Mouse (Mus musculus) frontal cortex, adult 2 months (tissue): ENCODE data around the gene Rbl1. TPM values are rescaled to one million over a fixed set of nuclear protein-coding genes. Genes with fewer than 3 reads are reported as not detected.
"Not testable (repeated sequence)": the region's sequence is repeated elsewhere in the genome, so short reads cannot be mapped to it uniquely, and the experiment has no call there.

Experiments used
- DNase-seq, 2 experiments: peaks; one replicate each; pipeline ENCODE4 v3.0.0; 2022; ENCODE audit warnings: low spot score in 1 of 2; ENCODE audit errors: extremely low spot score in 1 of 2
- polyA plus RNA-seq: library from polyadenylated mRNA; depleted of rRNA; stranded (reverse); fragments of >200 nt; gene quantifications from 2 replicates; pipeline ENCODE4 v1.2.3, GENCODE M21; 2012; rRNA removed

Gene Rbl1
- polyA plus RNA-seq = 2.2 TPM in 2 replicates

DNA sequence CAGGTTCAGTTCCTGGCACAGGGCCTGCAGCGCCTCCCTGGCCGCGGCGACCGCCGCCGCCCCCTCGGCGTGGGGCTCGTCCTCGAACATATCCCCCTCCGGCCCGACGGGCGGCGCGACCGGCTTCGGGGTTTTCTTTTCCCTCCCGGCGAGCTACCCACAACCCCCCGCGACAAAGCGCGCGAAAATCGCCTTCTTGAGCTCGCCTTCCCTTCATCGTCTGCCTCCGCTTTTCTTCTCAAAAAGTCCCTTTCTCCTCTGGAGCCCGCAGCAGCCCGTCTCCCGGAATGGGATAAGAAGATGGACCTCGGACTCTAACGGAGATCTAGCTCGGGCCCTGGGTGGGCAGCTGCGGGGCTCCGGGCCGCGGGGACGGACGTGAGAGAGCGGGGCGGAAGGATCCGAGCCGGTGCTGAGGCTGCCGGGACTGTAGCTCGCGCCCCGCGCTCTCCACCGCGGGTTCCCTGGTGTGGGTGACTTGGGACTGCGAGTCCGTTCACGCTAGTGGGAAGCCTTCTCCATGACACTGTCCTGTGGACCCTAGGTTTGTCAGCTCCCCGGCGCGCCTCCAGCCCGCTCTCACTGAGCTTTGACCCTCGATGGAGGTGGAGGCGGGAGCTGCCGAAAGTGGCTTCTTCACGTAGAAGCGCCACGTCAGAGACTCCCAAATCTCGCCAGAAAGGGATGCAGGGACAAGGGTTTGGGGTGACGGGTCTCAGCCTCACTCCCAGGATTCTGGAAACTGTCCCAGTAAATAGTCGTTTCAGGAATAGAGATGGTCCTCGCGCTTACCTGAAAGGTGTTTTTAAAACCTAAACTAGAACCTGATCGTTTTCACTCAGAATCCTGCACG lies at the start of gene Rbl1:
Gene Rbl1, minus strand, starts transcription at position 169 of the 853 bp plus-strand sequence.
- peak; percentile 64 to 91 for DNase-seq

DNA sequence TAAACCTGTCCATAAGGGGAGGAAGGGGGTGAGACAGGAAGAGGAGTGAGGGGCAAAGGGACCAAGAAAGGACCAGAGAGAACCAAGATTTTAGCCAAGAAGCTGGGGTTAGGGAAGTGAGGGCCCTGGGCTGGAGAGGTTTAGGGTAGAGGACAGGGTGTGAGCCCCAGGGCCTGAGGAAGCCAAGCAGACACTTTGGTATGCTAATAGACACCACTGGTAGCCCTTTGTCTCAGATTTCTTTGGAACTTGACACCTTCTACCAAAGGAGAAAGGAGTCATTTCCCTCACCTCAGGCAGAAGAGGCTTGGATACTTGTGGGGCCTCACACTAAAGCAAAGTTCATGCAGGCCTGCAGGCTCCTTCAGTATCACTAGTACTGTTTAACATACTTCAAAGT lies 43.8 kb upstream of the Rbl1 start:
- no peak for DNase-seq

DNA sequence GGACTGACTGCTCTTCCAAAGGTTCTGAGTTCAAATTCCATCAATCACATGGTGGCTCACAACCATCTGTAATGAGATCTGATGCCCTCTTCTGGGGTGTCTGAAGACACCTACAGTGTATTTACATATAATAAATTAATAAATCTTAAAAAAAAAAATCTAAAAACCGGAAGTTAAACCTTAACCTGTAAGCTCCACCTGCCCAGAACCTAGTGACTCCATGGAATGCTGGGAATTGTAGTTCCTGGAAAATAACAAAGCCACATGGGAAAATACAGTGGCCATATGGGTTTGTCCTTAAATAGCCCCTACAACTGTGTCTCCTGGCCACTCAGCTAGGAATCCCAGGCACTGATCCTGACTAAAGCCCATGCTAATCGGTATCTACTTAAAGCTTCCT lies 41.3 kb upstream of the Rbl1 start:
- no peak for DNase-seq

DNA sequence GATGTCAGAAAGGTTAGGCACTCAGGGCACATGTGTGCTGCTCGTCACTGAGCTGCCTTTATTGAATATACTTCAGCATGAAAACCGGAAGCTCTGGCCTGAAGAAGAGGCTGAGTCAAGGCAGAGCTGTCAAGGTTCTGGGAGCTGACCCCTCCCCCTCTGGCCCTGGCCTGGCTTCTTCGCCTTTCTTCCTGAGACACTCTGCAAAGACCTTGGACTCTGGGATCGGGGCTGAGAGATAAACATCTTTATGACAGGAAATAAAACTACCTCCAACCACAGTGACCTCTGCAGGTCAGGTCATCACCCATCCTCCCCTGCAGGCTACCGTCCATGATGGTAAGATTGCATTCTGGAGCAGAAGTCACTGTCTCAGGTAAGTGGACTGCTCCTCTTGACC lies 40.7 kb upstream of the Rbl1 start:
- DNase-seq = no peak

DNA sequence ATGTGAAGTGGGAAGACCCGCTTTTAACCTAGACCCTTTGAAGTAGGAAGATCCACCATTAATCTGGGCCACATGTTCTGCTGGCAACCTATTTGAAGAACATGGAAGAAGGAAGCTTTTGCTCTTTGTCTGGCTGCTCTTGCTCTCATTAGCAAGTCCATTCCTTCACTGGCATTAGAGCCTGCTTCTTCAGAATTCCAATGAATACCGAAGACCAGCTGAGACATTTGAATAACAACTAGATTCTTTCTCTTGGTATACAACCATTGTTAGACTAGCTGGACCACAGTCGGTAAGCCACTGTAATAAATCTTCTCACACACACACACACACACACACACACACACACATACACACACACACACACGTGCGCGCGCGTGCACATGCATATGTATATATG lies 31.6 kb upstream of the Rbl1 start:
- no peak for DNase-seq

DNA sequence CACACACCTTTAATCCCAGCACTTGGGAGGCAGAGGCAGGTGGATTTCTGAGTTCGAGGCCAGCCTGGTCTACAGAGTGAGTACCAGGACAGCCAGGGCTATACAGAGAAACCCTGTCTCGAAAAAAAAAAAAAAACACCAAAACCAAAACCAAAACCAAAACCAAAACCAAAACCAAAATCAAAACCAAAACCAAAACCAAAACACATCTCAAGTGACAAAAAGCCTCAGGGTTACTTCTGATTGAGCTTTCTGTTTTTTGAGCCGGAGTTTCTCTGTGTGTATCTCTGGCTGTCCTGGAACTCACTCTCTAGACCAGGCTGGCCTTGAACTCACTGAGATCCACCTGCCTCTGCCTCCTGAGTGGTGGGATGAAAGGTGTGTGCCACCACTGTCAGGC lies 17.6 kb upstream of the Rbl1 start:
- not testable (repeated sequence) for DNase-seq

DNA sequence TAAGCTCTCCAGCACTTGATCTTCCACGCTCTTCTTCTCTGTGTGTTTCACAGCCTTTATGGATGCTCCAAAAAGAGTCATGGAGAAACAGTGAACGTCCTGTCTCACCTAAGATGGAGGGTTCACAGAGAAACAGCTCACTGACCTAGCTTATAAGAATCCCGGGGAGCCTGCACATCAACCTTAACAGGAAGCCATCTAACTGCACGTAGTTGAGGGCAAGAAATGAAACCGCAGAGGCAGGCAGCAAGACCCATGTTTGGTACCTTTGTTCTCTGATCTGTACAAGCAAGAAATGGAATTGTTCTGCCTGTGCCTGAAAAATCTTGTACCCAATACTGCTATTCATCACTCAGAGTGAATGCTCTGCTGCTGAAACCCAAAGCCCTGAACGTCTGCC lies 15.8 kb upstream of the Rbl1 start:
- no peak for DNase-seq

DNA sequence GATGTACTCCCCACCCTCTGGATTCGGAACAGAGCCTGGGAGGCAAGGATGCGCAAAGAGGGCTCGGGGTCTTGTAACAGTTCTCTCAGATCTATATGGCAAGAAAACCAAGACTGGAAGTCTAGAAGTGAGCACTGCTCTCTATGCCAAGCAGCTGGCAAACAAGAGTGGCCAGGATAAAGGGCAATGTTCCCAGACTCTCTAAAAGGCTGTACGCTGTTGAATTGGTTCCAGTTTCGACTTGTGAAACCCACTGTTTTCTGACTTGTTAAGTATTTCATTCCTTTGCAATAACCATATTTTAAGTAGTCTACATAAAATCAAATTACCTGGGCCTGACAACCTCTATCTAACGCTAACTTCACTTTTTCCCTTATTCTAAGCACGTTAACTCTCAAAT lies 7.4 kb upstream of the Rbl1 start:
- DNase-seq = no peak

DNA sequence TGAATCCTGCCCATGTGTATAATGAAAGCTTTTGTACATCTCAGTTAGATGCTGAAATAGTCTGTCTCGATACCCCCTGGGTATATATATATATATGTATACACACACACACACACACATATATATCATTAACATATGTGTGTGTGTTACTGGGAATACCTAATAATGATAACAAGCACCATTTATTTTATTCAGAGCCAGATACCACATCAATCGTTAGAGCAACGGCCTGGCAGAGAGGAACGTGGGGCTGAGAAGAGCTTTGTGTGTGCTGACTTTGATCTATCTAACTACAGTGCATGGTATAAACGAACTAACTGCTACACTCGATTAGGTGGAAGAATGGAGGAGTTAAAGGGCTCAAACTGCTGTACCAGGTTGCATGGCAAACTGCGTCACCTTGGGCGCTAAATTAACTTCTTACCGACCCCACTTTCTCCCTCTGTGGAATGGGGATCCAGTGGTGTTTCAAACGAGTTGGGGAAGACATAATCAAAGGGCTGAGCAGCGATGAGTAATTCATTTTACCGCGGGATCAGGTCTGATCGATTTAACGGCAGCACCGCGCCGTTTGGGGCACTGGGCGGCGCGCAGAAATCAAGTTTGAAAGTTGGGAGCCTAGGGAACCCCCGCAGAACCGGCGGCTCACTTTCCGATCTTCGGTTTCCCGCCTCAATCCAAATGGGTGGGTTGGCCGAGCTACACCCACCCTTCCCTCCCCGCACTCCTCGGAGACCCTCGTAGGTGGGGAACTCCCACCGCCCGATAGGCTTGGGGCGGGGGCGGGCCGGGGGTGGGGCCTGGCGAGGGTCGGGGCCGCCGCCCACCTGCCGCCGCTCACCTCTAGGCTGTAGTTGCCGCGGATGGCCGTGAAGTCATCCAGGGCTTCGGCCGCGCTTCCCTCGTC lies 622 bp downstream of the Rbl1 start:
- peak in 1 of 2 experiments; percentile 17 for DNase-seq

DNA sequence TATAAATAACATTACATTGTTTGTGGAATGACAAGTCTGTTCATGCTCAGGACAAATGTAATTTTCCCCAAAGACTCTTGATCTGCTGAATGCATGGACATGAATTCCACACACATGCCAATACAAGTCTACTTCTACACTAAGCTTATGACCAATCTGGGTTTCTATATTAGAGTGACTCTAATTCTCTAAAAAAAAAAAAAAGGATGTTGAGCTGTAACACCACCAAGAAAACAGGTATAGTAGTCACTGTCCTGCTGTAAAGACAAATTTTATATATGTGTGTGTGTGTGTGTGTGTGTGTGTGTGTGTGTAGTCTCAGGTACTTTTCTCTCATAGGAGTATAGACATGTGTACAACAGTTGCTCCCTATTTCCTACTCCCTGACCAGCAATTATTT lies 1.3 kb downstream of the Rbl1 start:
- DNase-seq = no peak

DNA sequence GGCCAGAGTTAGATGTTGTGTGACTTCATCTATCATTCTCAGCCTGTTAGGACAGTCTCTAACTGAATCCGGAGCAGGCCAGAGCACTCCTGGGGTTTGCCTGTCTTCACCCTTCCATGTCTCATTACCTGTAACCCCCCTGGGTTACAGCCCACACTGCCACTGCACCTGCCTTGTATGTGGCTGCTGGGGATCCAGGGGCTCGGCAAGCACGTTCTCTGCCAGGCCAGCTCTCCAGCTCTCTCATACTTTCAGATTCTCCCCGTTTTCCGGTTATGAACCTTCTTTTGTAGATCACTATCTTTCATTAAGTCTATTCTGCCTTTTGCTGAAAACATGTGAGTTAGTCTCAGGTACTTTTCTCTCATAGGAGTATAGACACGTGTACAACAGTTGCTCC lies 2.0 kb downstream of the Rbl1 start:
- DNase-seq = no peak

DNA sequence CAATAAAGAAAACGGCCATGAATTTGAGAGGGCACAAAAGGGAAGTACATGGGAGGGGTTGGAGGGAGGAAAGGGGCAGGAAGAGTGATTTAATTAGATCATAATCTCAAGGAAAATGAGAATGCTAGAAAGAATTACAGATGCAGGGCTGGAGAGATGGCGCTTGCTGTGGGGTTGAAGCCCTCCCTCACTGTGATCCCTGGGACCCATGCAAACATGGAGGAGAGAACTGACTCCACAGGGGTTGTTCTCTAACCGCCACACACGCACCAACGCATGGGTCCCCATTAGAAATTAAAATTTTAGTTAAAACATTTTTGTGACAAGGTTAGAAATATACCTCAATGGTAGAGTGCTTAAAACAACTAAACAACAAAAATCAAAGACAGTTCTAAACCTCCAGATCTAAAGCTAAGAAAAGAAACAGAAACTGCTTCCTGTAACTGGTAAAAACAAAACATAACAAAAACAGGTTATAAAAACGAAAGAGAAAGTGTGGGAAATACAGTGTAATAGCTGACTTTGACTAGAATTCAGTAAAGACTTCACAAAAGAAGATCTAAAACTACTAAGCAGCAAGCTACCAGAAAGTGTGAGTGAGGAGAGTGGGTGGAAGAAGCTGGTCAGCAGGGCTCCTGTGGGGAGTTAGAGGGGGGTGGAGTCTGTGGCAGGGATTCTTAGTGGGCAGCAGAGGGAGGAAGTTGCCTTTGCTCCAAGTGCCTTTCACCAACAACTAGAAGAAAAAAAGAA lies 3.1 kb downstream of the Rbl1 start:
- DNase-seq = peak in 1 of 2 experiments; percentile 15

DNA sequence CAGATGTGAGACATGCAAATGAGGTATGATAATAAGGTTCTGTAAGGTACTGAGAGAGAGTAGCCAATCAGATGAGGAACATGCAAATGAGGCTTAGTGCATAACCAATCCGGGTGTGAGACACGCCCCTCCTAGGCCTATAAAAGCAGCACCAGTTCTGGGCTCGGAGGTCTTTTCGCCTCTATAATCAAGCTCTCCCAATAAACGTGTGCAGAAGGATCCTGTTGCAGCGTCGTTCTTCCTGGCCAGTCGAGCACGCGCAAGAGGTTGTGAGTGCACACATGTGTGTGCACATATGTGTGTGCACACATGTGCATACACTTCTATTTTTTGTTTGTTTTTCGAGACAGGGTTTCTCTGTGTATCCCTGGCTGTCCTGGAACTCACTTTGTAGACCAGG lies 5.9 kb downstream of the Rbl1 start:
- not testable (repeated sequence) for DNase-seq

DNA sequence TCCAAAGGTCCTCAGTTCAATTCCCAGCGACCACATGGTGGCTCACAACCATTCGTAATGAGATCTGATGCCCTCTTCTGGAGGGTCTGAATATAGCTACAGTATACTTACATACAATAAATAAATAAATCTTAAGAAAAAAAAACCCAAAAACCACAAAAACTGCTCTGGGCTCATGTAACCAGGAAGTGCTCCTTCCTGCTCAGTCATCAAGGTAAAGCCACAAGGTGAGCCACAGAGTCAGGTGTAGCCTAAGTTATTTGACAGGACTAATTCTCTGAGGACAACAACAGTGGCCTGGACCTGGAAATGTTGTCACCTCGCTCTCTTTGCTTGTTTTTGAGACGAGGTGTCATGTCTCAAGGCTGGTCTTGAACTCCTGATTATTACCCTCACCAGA lies 13.7 kb downstream of the Rbl1 start:
- DNase-seq = no peak

DNA sequence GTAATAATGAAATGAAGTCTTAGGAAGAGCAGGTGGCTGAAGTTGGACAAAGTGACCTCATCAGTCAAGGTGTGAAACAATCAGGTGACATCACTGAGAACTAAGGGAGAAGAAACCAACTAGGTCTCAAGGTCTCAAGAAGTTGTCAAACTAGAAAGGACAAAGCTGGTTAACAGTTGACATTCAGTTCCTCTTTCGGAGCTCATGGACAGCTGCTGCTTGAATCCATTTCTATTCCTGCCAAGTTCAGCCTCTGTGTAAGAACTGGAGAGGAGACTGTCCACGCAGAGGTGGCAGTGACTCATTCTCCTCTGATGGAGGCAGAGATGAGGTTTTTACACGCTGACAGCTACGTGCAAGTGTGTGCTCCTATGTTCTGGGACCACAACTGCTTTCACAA lies 17.1 kb downstream of the Rbl1 start:
- no peak for DNase-seq

DNA sequence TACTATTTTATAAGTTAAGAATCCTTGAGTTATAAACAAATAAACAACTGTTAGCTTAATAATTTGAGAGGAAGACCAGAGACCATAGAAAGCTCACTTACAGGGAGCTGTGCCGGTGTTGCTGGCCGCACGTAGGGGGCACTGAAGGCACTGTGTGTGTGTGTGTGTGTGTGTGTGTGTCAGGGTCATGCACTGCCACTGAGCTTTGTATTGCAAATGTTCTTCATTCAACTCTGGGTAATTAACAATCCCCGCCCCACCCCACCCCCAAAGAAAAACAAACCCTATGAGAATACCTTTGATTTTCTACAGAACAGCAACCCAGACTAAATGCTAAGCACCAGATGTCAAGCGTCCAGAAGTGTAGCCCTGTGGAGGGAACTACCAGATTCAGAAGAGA lies 17.8 kb downstream of the Rbl1 start:
- no peak for DNase-seq

DNA sequence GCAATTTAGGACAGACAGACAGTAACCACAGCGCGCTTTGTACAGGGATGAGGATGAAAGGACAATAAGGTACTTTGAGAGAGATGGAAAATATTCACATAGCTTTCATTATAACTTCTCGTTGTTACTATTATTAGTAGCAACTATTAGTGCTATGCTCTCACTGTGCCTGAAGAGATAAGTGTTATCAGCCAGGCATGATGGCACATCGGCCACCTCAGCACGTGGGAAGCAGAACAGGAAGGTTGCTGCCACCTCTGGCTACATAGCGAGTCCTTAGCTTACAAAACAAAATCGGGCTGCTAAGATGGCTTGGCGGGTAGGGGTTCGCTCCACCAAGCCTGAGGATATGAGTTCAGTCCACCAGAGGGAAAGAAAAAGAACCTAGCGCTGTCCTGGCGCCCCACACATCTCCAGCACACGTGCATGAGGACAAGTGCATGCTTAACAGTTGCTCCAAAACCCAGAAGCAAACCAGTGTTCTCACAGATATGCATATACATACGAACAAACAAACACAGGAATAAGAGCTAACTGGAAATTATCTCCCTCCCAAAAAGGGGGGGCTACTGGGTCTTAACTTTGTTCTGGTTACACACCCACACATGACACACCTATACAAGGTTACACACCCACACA lies 19.2 kb downstream of the Rbl1 start:
- DNase-seq = no peak

DNA sequence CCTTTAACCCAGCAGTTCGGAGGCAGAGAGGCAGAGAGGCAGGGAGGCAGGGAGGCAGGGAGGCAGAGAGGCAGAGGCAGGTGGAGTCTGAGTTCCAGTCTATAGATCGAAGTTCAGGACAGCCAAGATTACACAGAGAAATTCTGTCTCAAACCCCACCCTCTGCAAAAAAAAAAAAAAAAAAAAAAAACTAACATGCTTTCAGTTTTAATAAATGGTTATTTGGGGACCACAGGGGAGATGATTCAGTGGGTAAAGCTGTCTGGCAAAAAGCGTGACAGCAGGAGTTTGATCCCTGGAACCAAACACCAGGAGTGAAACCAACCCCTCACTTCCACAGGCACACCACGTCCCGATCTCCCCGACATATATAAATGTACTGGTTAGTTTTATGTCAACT lies 26.2 kb downstream of the Rbl1 start:
- DNase-seq = no peak

DNA sequence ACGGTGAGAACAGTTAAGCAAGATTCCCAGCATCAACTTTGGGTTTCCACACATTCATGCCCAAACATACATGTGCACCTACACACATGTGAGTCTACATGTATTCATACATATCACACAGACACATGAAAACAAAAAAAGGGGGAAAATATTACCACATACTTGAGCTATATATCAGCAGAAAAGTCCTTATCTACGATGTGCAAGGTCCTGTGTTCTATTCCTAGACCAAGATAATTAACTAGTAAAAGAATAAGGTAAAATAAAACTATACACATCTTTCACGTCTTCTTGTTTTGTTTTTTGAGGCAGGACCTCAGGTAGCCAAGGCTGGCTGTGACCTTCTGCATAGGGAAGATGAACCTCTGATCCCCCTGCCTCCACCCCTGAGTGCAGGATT lies 28.1 kb downstream of the Rbl1 start:
- no peak for DNase-seq

DNA sequence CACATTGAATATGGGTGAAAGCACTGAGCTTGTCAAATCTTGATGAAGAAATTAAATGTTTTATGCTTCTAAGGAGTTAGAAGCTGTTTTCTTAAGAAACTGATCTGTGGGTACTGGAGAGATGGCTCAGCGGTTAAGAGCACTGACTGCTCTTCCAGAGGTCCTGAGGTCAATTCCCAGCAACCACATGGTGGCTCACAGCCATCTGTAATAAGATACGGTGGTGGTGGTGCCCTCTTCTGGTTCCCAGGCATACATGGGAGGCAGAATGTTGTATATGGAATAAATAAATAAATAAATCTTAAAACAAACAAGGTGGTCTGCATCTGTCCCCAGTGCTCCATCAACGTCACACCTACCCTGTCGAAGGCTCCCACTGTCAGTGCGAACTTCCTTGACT lies 29.9 kb downstream of the Rbl1 start:
- no peak for DNase-seq

DNA sequence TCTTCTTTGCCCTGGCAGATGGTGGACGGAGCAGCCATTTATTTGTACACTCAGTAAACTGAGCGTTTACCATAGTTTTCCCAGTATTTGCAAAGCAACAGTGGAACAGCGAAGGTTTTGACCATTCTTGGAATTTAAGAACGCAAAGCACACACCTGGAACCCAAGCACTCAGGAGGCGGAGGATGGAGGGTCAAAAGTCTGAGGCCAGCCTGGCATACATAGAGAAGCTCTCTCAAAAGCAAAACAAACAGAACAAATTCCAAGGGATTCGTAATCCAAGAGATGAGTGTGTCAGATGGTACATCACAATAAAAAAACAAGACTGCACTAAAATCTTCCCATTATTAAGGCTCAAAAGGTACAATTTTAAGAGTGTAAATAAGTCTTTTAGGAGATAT lies 30.8 kb downstream of the Rbl1 start:
- DNase-seq = no peak
